Mouse (Mus musculus) liver, embryonic 14.5 days (tissue): Measurements from ENCODE around the gene St3gal4.

Experiments
- CTCF ChIP-seq: IDR thresholded peaks from 2 replicates; pipeline ENCODE4 v1.5.1; 2016; ENCODE audit warnings: antibody characterized with exemption, low read depth, control low read depth
- EP300 ChIP-seq: IDR thresholded peaks from 2 replicates; pipeline ENCODE4 v1.6.1; 2016; ENCODE audit warnings: antibody characterized with exemption, low read depth

- TF ChIP-seq EP300 (no peak), CTCF (no peak)
Measured at GRCm38 (mm10) chr9:35056611-35057010, 62.5 kb downstream of the St3gal4 start.
